Mouse (Mus musculus): ENCODE measurements around the gene Hoxa4. TPM values are rescaled to one million over a fixed set of nuclear protein-coding genes. Genes with fewer than 3 reads are reported as not detected.

Gene Hoxa4
- polyA plus RNA-seq, 1 experiment from 2014 or later, result 0.92 TPM

DNA sequence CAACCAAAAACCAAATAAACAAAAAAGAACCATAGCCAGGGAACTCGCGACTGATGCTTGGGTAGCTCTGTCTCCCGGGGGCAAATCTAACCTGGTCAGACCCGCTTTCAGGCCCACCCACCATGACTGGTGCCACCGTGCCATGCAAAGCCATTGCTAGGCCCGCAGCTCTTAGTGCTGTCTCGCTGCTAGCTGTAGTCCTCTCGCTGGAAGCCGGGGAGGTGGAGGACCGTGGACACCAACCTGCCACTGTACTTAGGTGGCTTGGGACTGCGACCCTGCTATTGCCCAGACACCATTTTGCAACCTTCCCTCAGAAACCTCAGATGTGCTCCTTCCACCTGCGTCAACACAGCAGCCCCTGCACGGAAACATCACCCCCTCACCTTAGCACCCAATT, 20.4 kb upstream of the Hoxa4 start:
- Histone ChIP-seq H3K4me1 (peaks cover 13% of the 10 kb centered on the region), H3K27ac (no peak overlapping the region), H3K9ac (no peak overlapping the region), H3K9me3 (replicated peaks) (no peaks in the 10 kb centered on the region), H3K27me3 (replicated peaks) (peaks cover 100% of the 10 kb centered on the region), H3K4me2 (peak overlapping the region; percentile 52), H3K36me3 (no peaks in the 10 kb centered on the region), H3K4me3 (peak overlapping the region; percentile 23; the same call in 1 of the 2 replicates)
- WGBS (ENCODE audit: insufficient replicate concordance), result 3% methylated on average over 13 of the region's 13 CpGs
- ATAC-seq, result no peak

DNA sequence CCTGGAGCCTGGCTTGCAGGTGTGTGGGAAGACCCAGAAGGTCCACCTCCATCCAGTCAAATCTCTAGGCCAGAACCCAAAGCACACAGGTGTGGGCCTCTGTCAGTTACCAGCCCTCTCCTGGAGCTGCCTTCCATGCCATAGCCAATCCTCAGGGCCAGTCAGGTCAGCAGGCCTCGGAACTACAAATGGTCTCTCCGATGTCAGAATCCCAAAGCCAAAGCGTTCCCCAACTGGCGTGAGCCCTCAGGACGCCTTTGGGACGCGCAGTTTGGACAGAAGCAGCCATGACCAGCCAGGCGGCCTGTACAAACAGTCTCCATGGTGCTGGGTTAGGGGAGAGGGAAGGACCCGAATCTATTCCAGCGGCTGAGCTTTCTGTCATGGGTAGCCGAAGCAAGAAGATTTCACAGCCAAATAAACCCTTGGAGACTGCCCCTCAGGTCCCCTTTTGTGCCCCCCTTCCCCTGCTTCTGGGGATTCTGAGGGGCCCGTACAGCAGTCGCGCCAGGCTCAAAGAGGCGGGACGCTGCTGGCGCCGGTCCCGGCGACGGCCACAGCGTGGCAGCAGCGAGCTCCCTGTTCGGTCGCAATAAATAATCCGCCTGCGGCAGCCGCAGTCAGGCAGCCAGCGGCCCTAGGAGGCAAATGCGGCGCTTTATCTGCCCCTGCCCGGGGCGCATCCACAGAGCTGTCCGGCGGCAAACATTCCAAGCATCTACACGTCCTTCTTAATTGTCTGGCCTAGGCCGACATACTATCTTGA, 19.8 kb upstream of the Hoxa4 start:
- no peaks in the 10 kb centered on the region for H3K9me3 ChIP-seq (replicated peaks)
- no peaks in the 10 kb centered on the region for H3K36me3 ChIP-seq
- H3K4me3 ChIP-seq, result peak overlapping the region; percentile 23; the same call in 1 of the 2 replicates
- no peak overlapping the region for H3K27ac ChIP-seq
- no peak for ATAC-seq
- H3K4me2 ChIP-seq, result peak overlapping the region; percentile 52
- H3K27me3 ChIP-seq (replicated peaks), result peaks cover 100% of the 10 kb centered on the region
- peaks cover 10% of the 10 kb centered on the region for H3K4me1 ChIP-seq
- WGBS (ENCODE audit: insufficient replicate concordance), result 2% methylated on average over 34 of the region's 37 CpGs
- no peak overlapping the region for H3K9ac ChIP-seq

DNA sequence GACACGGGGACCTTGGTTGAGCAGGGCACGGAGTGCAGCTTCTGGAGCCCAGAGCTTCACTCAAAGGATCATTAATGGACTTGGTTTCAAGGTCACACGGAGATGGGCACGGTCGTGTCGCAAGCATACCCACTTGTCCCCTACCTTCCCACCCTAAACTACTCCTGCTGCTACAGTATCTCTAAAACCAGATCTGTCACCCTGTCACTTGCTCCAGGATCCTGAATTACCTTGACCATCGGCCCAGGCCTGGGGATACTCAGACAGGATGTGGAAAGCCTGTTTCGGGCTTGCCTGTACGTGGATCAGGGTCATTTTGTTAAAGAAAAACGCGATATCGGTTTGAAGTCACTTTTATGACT, 18.1 kb upstream of the Hoxa4 start:
- H3K4me2 ChIP-seq, result no peak overlapping the region
- no peak for ATAC-seq

DNA sequence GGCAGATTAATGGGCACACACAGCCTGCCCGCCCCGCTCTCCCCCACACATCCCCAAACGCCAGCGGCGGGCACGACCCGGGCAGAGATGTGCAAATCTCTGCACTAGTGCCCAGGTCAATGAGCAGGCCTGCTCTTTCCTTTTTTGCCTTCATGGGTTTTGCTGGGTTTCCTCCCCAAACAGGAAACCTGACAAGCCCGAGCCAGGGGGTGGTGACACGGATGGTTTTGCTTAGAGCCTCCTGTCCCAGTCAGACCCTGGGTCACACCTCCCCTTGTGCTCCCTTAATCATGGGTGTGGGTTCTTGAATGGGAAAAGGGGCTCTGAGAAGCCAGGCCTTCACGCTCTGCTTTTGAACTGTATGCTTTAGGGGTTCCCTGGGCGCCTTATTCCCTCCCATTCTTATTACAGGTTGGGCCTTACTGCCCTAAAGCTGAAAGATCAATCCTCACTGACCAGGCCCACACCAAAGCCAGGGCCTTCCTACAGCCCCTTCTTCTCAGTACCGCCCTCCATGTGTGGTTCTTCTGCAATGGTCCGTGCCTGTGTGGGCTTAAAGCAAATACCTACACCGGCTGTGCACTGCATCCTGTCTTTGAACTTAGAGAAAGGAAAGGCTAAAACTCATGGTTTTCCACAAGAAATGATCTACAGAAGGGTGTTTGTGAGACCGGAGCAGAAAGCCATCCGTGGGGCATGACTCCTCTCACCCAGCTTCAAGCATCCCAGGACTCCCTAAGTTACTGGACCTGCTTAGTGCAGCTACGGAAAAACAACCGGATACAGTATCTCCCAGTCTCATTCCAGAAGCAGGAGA, 17.5 kb upstream of the Hoxa4 start:
- Histone ChIP-seq H3K27me3 (replicated peaks) (peaks cover 100% of the 10 kb centered on the region), H3K9ac (no peak overlapping the region), H3K9me3 (replicated peaks) (no peaks in the 10 kb centered on the region), H3K4me3 (peak overlapping the region; percentile 13), H3K36me3 (no peaks in the 10 kb centered on the region), H3K27ac (no peak overlapping the region), H3K4me2 (peak overlapping the region; percentile 43), H3K4me1 (peaks cover 15% of the 10 kb centered on the region)
- WGBS (ENCODE audit: insufficient replicate concordance), result 8% methylated on average over 18 of the region's 18 CpGs
- no peak for ATAC-seq

More for the DNA sequence above, 18.1 kb upstream of the Hoxa4 start:
- 15% methylated on average over 12 of the region's 12 CpGs for WGBS (ENCODE audit: insufficient replicate concordance)
- Histone ChIP-seq H3K27ac (no peak overlapping the region), H3K4me3 (no peak overlapping the region), H3K27me3 (replicated peaks) (peaks cover 100% of the 10 kb centered on the region), H3K4me1 (peaks cover 10% of the 10 kb centered on the region), H3K36me3 (no peaks in the 10 kb centered on the region), H3K9me3 (replicated peaks) (no peaks in the 10 kb centered on the region), H3K9ac (no peak overlapping the region)

DNA sequence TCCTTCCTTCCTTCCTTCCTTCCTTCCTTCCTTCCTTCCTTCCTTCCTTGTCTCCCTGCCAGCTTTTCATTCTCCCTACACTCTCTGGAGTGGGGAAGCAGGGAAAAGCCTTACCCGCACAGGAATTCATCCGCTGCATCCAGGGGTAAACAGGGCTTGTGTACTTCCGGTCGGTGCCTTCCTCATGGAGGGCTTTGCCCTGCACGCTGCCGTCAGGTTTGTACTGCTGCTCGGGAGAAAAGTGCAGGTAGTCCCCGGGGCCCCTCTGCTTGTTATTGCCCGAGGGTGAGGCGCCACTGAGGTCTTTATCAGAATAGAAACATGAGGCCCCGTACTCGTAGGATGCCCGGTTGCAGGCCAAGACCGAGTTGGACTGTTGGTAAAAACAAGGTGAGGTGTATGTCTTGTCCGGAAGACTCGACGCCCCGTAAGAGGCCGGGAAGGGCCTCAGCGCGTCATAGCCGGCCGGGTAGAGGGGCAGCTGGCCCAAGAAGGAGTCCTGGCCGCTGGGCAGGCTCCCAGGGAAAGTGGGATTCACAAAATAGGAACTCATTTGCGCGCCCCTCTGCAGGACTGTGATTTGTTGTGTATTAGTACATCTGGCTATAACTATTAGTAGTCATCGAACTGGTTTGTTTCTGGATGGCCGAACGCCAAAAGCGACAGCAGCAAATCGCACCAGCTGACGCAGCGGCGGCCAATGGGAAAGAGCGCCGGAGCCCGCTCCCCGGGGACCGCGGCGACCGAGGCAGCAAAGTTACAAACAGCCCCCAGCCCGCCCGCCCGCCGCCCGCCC, 16.7 kb upstream of the Hoxa4 start, which contains the start of gene Hoxa6:
Hoxa6 (minus strand) TSS at position 651 of the 796 bp plus-strand sequence.
- H3K9ac ChIP-seq, result no peak within 1 kb of the TSS
- WGBS (ENCODE audit: insufficient replicate concordance), result 4% methylated on average over 47 of the region's 47 CpGs
- peaks cover 100% of the 10 kb centered on the region for H3K27me3 ChIP-seq (replicated peaks)
- ATAC-seq, result no peak
- H3K27ac ChIP-seq, result no peak within 1 kb of the TSS
- peaks cover 18% of the 10 kb centered on the region for H3K4me1 ChIP-seq
- H3K36me3 ChIP-seq, result no peaks in the 10 kb centered on the region
- H3K9me3 ChIP-seq (replicated peaks), result no peaks in the 10 kb centered on the region
- peak within 1 kb of the TSS; percentile 43 for H3K4me2 ChIP-seq
- peak within 1 kb of the TSS; percentile 13 for H3K4me3 ChIP-seq

DNA sequence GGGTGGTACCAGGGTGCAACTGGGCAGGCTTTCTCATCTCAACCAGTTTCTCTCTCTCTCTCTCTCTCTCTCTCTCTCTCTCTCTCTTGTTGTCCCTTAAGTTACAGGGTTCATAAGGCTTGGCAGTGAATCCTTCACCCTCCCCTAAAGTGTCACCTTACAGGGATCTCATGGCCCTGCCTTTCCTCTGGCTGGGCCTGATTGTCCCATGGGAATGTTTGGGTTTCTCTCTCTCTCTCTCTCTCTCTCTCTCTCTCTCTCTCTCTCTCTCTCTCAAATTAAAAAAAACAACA, 16.1 kb upstream of the Hoxa4 start:
- Histone ChIP-seq H3K9me3 (replicated peaks) (no peaks in the 10 kb centered on the region), H3K4me1 (peaks cover 14% of the 10 kb centered on the region), H3K36me3 (no peaks in the 10 kb centered on the region), H3K9ac (no peak overlapping the region), H3K27ac (no peak overlapping the region), H3K27me3 (replicated peaks) (peaks cover 100% of the 10 kb centered on the region), H3K4me2 (no peak overlapping the region), H3K4me3 (no peak overlapping the region)
- no peak for ATAC-seq

DNA sequence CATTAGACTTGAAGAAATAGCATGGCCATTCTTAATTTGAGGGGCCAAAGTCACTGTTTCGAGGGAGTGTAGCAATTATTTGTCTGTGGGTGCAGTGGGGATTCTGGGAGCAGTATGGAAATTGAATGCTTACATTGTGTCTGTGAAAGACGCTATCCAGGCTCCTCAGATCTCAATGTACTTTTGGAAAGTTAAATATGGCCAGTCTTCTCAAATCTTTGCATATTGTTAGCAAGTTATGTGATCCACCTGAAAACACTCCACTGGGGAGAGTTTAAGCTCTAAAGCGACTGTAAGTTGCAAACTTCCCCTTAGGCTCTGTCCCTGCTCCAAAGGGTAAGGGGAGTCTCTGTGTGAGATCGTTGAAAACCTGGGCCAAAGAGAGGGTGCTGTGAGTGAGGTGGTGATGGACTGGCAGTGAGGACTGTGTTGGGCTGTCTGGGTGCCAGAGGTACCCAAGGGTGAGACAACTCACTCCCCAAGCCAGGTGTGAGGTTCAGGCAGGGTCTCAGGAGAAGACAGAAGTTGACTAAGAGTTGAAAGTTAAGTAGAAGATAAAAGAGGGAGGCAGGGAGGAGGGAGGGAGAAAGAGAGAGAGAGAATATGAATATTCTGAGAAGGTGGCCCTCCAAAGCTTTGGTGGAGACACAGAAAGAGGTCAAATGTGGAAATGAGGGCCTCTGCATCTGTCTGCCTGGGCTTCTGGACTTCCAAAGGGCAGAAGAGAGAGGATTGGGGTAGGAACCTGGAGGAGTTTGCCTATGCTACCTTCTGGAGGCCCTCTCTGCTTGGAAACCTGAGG, 15.5 kb upstream of the Hoxa4 start:
- no peak overlapping the region for H3K9ac ChIP-seq
- peaks cover 13% of the 10 kb centered on the region for H3K4me1 ChIP-seq
- H3K27me3 ChIP-seq (replicated peaks), result peaks cover 100% of the 10 kb centered on the region
- no peak overlapping the region for H3K4me2 ChIP-seq
- no peaks in the 10 kb centered on the region for H3K9me3 ChIP-seq (replicated peaks)
- ATAC-seq, result no peak
- H3K36me3 ChIP-seq, result no peaks in the 10 kb centered on the region
- H3K4me3 ChIP-seq, result no peak overlapping the region
- WGBS (ENCODE audit: insufficient replicate concordance), result 6% methylated on average over 4 of the region's 4 CpGs
- H3K27ac ChIP-seq, result no peak overlapping the region

DNA sequence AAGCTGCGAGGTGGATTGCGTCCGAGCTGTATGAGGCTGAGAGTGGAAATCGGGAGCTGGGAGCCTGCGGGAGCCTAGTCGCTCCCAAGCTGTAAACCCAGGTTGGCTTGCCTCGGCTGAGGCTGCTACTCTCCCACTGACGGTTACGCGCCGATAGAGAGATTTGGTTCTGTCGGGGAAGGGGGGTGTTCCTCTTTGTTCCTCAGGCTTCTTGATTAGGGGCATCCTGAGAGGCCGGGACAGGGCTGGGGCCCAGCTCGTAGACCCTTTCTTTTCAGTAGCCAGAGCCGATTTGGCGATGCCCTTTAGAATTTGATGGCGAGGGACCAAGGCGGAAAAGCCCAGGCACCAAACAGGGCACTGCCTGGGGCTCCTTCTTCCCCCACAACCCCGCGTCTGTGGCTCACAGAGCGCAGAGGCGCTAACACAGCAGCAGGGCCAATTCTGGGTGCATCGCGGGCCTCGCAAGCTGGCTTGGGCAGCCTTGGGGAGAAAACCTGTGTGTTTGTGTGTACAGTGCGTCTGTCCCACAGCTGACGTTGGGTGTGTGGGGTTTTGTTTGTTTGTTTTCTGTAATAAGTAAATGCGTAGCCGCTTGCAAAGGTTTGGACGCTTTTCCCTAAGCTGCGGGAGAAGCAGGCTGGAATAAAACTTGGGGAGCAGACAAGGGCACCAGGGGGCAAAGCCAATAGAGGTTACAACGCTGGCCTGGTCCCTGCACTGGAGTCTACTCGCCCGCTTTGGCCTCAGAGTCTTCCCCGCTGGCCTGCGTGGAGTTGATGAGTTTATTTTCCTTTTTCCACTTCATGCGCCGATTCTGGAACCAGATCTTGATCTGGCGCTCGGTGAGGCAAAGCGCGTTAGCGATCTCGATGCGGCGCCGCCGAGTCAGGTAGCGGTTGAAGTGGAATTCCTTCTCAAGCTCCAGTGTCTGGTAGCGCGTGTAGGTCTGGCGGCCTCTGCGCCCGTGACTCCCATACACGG, 14.4 kb upstream of the Hoxa4 start:
- no peak overlapping the region for H3K27ac ChIP-seq
- peaks cover 100% of the 10 kb centered on the region for H3K27me3 ChIP-seq (replicated peaks)
- H3K4me2 ChIP-seq, result 0 out of 2 replicates have a peak overlapping the region, but pooled peaks have one; percentile 5
- no peak for ATAC-seq
- WGBS (ENCODE audit: insufficient replicate concordance), result 6% methylated on average over 55 of the region's 55 CpGs
- H3K9me3 ChIP-seq (replicated peaks), result no peaks in the 10 kb centered on the region
- H3K9ac ChIP-seq, result no peak overlapping the region
- no peaks in the 10 kb centered on the region for H3K36me3 ChIP-seq
- peaks cover 8% of the 10 kb centered on the region; the same call in 1 of the 2 replicates for H3K4me1 ChIP-seq
- no peak overlapping the region for H3K4me3 ChIP-seq

DNA sequence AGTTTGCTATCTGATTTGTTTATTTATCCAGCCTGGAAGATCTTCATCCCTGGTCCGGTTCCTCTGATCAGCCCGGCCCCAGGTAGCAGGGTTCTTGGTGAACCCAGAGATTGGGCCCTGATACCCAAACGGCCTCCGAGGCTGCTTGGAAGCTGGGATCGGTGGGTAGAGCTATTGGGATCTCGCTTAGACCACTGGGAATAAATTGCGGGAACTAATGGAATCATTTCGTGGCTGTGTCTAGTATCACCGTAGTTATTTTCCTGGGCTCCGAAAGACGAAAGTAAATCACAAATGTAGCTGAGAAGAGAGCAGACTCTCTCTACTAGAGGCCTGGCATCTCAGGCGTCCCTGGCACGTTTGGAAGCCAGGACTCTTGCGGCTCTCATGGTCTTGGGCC, 13.7 kb upstream of the Hoxa4 start:
- no peak overlapping the region for H3K27ac ChIP-seq

DNA sequence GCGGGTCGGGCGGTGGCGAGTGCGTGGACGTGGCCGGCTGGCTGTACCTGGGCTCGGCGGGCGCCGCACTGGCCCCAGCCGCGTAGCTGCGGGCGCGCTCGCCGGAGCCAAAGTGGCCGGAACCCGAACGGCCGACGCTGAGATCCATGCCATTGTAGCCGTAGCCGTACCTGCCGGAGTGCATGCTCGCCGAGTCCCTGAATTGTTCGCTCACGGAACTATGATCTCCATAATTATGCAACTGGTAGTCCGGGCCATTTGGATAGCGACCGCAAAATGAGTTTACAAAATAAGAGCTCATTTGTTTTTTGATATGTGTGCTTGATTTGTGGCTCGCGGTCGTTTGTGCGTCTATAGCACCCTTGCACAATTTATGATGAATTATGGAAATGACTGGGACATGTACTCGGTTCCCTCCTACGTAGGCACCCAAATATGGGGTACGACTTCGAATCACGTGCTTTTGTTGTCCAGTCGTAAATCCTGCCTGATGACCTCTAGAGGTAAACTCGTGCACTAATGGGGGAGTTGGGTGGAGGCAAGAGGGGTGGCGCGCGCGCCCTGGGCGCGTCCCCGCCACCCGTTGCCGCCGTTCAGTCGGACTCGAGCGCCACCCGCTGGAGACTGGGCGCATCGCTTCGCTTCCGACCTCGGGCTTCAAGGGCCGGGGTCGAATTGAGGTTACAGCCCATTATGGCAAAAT, 12.6 kb upstream of the Hoxa4 start, which contains the start of gene Hoxa5:
Hoxa5 (minus strand) TSS at position 538 of the 703 bp plus-strand sequence.
- Histone ChIP-seq H3K27ac (no peak within 1 kb of the TSS), H3K4me2 (peak within 1 kb of the TSS; percentile 68), H3K9ac (peak within 1 kb of the TSS; percentile 61), H3K27me3 (replicated peaks) (peaks cover 100% of the 10 kb centered on the region), H3K9me3 (replicated peaks) (no peaks in the 10 kb centered on the region), H3K4me3 (peak within 1 kb of the TSS; percentile 53), H3K4me1 (peaks cover 8% of the 10 kb centered on the region; the same call in 1 of the 2 replicates), H3K36me3 (no peaks in the 10 kb centered on the region)
- under 1% methylated on average over 64 of the region's 65 CpGs for WGBS (ENCODE audit: insufficient replicate concordance)
- ATAC-seq, result no peak

More for the DNA sequence above, 13.7 kb upstream of the Hoxa4 start:
- Histone ChIP-seq H3K27me3 (replicated peaks) (peaks cover 100% of the 10 kb centered on the region), H3K36me3 (no peaks in the 10 kb centered on the region), H3K4me3 (no peak overlapping the region), H3K9ac (no peak overlapping the region), H3K9me3 (replicated peaks) (no peaks in the 10 kb centered on the region), H3K4me1 (peaks cover 8% of the 10 kb centered on the region; the same call in 1 of the 2 replicates), H3K4me2 (no peak overlapping the region)
- ATAC-seq, result no peak
- WGBS (ENCODE audit: insufficient replicate concordance), result 7% methylated on average over 14 of the region's 14 CpGs

All from liver, embryonic 12.5 days (tissue).